Mouse (Mus musculus) thymus, adult 2 months (tissue): ENCODE data around the gene Cox17.

Source experiments
- CTCF ChIP-seq: fragments of 200-500 bp; IDR thresholded peaks from 2 replicates; pipeline ENCODE4 v1.5.1; 2012; ENCODE audit warnings: mild to moderate bottlenecking, control low read depth, low read length, moderate library complexity, borderline replicate concordance; ENCODE audit not compliant: control insufficient read depth, poor library complexity, insufficient read depth; ENCODE audit errors: extremely low read depth
- POLR2A ChIP-seq: fragments of 200-500 bp; IDR thresholded peaks from 2 replicates; pipeline ENCODE4 v1.6.1; 2012; ENCODE audit warnings: mild to moderate bottlenecking, low read length, control low read depth, moderate library complexity; ENCODE audit not compliant: control insufficient read depth, poor library complexity, insufficient read depth; ENCODE audit errors: extremely low read depth

DNA sequence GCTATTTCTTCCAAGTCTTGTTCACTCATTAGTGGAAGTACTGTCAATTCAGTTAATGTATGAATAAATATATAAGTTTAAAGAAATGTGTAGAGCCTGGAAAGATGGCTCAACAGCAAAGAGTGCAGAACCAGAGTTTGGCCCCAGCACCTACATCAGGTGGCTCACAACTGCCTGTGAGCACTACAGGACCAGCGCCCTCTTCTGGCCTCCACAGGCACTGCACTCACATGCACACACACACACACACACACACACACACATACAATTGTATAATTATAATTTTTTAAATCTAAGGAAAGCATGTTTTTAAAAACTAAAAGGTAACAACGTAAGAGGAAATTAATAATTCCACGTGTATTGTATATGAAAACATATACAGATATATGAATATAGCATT lies 17.5 kb upstream of the Cox17 start:
- no peak for TF ChIP-seq CTCF
- TF ChIP-seq POLR2A = no peak
